Mouse (Mus musculus): ENCODE data around the gene Olfr1272.
"Not testable (repeated sequence)": the region's sequence is repeated elsewhere in the genome, so short reads cannot be mapped to it uniquely, and the experiment has no call there.

The Olfr1272 gene

GRCm38 (mm10) chr2:90292741-90293140 is at the start of gene Olfr1272:
Olfr1272 (minus strand) TSS chr2:90292841.
- DNase-seq (ENCODE audit: low read depth) = no peak

- DNase-seq (ENCODE audit: low read depth) = not testable (repeated sequence)
Observed at GRCm38 (mm10) chr2:90321900-90322299, 29.3 kb upstream of the Olfr1272 start, which contains the start of gene Gm13769. Gm13769 (plus strand) TSS chr2:90322200.

- no peak for DNase-seq (ENCODE audit: low read depth)
Observed at GRCm38 (mm10) chr2:90270932-90271331, 21.7 kb downstream of the Olfr1272 start, which contains the start of gene Olfr1271. Olfr1271 (minus strand) TSS chr2:90271032.

GRCm38 (mm10) chr2:90257492-90257891 is 35.1 kb downstream of the Olfr1272 start, which contains the start of gene Olfr142:
Olfr142 (minus strand) TSS chr2:90257592.
- DNase-seq (ENCODE audit: low read depth) = no peak
